Mouse (Mus musculus) megakaryocyte progenitor cell, adult 5-6 weeks (primary cell): Measurements from ENCODE around the gene Ralgapa1. TPM values are rescaled to one million over a fixed set of nuclear protein-coding genes. Genes with fewer than 3 reads are reported as not detected.

Source experiments
- ATAC-seq: replicated peaks from 2 replicates; pipeline ENCODE4 v1.8.0; 2016; ENCODE audit warnings: mild to moderate bottlenecking, moderate TSS enrichment, inconsistent platforms; ENCODE audit not compliant: poor library complexity
- total RNA-seq, 2 experiments: library from RNA; stranded (forward) in 1 of 2; stranded (reverse) in 1 of 2; fragments of 157-497, 149-512 nt in 1 of 2; fragments of 200-1000 nt in 1 of 2; gene quantifications; 2 replicates each; pipeline versions ENCODE4 v1.2.3 to v1.2.4; 2015 to 2017

The Ralgapa1 gene
- 47.6 and 64.8 TPM in 2 replicates for total RNA-seq (2015)
- total RNA-seq (2017): 29.3 and 36.7 TPM in 2 replicates

DNA sequence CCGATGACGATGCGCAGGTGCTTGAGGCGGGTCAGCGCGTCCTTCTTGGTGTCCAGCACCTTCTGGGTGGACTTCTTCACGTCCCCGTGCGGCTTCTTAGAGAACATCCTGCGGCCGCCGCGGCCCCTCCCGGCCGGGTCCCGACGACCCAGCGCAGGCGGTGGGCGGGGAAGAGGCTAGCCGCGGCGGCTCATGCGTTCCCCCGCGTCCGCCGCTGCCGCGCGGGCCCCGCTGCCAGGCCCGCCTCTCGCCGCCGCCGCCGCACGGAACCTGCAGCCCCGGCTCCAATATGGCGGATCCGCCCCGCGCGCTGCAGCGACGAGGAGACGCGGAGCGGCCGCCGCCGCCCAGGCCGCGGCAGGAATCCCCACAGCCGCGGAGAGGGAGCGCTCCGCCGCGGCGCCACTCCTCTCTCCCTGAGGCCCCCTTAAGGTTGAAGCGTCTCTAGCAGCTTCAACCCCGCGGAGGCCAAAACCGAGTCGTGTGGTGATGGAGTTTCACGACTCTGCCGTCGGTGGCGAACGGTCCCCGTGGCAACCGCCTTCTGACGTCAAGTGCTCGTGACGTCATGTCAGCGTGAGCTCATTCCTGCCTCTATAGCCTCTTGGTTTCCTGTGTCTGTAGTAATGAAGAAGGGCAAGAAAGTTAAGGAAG, at the start of gene Ralgapa1:
Gene Ralgapa1, minus strand, starts transcription at position 507 of the 654 bp plus-strand sequence.
- peak; percentile 81 for ATAC-seq

DNA sequence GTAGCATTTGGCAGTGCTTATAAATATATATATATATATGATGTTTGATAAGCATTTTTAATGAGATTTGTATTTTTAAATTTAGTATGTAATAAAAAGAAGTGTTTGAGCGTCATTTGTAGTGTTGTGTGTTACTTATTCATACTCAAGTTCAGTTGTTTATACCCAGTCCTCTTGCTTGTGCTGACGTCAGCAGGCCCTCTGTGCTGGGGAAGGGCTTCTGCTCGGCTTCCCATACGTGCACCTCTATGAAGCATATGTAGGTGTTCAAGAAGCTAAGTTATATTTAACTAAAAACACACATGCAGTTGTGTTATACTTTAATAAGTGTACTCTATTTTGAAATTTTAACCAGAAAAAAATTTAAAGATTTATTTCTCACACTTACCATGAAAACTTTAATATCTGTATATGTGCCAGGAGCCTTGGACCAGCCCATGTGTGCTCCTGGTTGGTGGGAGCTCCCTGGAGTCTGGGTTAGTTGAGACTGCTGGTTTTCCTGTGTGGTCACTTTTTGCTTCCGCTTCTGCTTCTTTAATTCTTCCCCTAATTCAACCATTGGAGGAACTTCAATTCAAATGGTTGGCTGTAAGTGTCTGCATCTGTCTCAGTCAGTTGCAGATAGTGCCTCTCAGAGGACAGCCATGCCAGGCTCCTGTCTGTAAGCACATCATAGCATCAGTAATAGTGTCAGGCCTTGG, 48.8 kb upstream of the Ralgapa1 start:
- peak; percentile 94 for ATAC-seq

DNA sequence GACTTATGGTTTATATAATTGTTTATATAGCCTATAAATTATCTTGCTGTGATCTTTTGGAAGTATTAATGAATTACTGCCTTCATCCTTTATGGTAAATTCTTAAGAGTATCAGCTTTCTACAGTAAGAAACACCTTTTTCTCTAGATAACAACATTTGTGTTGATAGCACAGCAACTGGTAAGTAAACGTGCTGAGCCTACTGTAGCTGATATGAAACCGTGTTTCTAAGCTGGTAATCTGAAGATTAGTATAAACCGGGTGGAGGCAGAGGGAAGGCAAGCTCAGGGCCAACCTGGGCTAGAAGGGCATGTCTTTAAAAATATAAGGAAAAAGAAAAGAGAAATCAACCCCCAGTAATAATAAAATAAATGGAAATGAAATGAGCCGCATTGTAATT, 46.8 kb upstream of the Ralgapa1 start:
- 0 out of 2 replicates have a peak, but pooled peaks have one; percentile 18 for ATAC-seq

DNA sequence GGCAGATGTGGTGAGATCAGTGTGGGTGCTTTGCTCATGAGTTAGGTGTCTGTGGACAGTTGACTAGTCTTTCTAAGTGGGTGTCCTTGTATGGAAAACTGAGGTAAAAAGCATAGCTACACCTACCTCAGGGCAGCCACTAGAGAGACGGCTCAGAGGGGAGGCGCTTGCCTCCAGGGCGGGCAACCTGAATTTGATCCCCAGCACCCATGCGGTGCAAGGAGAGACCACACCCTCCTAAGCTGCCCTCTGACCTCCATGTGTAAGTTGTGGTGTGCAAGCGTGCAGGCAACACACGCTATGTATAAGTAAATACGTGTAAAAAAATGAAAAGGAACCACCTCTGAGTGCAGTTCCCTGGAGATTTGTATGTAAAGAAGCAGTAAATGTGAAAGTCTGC, 39.7 kb upstream of the Ralgapa1 start:
- no peak for ATAC-seq

DNA sequence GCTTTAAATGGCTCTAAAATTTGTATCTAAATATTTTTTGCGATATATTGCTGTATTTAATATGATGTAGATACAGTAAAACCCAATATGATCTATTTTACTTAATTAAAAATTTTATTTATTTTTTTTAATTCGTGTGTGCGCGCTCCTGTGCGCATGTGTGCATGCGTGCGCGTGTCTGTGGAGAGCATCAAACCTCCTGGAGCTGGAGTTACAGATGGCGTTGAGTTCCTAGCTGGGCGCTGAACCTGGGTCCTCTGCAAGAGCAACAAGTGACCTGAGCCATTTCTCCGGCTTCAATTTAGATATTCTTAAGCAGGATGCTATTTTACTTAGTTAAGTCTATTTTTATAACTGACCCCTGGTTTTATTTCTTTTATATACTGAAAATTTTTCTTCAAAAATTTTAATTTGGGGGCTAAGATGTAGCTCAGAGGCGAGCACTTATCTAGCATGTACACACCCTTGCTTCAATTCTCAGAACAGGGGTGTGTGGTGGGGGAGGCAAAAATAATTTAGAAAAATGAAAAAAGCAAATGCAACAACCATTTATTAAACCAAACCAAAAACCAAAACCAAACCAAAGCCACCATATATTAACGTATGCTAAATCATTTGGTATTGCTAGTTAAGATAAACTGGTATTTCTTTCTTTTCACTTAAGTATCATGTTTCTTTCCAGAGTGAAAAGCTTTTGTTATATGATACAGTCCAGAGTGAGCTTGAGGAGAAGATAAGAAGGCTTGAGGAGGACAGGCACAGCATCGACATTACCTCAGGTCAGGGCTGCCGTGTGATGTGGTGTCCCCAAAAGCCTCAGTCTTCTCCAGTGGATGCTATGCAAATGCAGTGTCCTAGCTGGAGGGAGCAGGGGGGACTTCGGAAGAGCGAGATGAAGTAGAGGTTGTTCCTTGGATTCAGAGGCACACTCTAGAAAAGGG, 38.7 kb upstream of the Ralgapa1 start:
- 0 out of 2 replicates have a peak, but pooled peaks have one; percentile 34 for ATAC-seq

DNA sequence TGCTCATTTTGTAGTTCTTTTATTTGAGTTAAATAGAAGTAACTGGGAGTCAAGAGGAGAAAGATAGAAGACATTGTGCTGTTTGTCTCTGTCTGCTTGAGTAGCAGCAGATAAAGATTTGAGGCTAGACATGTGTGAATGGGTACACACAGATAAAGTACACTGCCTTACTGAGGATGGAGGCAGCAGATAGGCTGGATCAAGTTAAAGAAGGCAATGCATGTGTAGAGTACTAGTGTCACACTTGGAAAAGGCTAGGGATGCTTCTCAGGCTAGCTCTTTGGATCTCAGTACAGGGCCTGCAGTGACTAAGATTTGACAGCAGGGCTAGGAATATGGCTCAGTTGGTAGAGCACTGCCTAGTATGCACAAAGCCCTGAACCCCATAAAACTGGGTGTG, 29.7 kb upstream of the Ralgapa1 start:
- peak; percentile 82 for ATAC-seq

DNA sequence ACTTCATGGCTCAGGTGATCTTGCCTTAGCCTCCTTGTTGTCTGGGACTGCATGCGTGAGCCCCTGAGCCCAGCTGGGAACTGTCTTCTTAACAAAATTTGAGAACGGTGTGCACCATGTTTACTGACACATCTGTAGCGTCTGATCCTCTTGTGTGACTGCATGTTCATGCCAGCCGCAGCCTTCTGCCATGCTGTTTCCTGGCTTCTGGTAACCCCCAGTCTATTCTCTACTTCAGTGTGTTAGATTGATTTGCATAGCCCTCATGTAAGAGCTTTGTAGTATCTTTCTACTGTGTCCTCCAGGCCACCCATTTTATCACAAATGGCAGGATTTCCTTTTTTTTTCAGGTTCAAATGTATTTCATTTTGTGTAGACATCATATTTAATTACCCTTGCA, 26.9 kb upstream of the Ralgapa1 start:
- no peak for ATAC-seq

DNA sequence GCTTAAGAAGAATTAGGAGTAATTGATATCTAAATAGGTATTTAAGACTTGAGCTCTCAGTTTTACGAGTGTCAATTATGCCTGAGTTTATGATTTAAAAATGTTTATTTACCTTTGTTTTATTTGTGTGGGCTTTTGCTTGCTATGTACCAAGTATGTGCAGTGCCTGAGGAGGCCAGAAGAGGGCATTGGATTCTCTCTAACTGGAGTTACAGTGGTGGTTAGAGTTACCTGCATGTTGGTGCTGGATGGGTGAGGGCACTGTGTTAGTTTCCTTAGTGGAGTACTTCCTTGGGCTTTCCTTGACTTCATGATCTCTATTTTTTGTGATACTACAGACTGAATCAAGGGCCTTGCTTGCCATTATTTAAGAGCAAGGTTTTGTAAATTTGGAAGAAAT, 25.8 kb upstream of the Ralgapa1 start:
- peak; percentile 82 for ATAC-seq

DNA sequence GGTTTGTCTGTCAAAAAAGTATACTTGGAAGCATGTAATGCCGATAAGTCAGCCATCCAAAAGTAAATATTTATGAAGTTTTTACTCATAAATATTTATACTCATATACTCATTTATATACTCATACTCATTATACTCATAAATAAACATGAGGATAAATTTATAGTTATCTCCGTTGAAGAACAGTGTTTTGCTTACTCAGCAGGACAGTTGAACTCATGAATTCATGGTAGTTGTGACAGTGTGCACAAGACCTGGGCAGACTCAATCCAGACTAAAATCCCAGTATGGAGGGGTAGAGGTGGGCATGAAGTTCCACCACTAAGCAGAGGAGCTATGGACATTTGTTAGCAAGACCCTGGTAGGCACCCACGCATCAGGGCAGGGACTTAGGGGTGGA, 16.5 kb upstream of the Ralgapa1 start:
- ATAC-seq: no peak

DNA sequence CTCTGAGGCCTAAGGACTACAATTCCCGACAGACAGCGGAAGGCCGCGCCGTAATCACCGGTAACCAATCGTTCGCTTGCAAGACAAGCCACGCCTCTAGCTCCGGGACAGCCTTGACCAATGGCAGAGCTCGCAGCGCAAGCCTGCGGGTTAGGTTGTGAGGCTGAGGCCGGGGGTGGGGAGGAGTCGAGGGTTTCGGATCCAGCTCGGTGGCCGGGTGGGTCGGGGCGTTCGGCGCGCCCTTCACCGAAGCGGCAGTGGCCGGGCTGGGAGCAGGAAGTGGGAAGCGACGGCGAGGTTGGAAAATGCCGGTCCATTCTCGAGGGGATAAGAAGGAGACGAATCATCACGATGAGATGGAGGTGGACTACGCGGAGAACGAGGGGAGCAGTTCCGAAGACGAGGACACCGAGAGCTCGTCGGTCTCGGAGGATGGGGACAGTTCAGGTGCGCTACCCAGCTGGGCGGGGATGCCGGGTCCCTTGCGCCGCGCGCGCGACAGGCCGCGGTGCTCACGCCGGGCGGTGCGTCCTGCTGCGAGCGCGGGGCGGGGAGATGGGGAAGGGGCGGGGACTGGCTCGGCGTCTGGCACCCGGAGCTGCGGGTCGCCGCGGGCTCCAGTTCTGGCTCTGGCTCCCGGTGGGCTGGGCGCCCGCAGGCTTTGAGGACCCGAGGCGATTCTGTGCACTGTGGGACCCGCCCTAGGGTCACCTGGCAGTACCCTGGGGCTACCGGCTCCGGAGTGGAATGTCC, 15.4 kb upstream of the Ralgapa1 start, which contains the start of gene Brms1l:
Gene Brms1l, plus strand, starts transcription at position 126 of the 753 bp plus-strand sequence.
- ATAC-seq: peak; percentile 95

DNA sequence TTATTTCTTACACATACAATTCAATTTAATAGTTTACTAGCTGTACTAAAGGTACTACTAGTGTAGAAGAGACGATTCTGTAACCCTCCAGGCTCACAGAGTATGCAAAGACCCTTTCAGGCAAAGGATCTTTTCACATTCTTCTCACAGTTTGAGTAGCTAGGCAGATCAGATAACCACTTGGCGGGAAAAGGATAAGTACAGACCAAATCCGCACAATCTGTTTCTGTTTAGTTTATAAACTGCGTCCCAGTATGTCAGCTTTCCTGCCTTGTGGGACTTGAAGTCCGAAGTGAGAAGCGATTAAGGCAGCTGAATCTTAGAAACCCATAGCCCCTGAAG, 14.9 kb upstream of the Ralgapa1 start:
- ATAC-seq: no peak

DNA sequence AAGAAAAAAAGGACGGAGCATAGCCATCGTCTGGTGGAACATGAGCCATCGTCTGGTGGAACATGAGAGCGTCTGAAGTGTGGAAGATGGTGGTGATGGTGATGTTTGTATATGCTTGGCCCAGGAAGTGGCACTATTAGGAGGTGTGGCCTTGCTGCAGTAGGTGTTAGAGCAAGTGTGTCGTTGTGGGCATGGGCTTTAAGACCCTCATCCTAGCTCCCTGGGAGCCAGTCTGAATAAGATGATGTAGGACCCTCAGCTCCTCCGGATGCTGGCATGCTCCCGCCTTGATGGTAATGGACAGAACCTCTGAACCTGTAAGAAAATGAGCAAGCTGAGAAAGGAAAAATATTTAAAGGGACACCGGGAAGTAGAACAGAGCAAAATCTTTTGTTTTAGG, 13.9 kb upstream of the Ralgapa1 start:
- no peak for ATAC-seq

DNA sequence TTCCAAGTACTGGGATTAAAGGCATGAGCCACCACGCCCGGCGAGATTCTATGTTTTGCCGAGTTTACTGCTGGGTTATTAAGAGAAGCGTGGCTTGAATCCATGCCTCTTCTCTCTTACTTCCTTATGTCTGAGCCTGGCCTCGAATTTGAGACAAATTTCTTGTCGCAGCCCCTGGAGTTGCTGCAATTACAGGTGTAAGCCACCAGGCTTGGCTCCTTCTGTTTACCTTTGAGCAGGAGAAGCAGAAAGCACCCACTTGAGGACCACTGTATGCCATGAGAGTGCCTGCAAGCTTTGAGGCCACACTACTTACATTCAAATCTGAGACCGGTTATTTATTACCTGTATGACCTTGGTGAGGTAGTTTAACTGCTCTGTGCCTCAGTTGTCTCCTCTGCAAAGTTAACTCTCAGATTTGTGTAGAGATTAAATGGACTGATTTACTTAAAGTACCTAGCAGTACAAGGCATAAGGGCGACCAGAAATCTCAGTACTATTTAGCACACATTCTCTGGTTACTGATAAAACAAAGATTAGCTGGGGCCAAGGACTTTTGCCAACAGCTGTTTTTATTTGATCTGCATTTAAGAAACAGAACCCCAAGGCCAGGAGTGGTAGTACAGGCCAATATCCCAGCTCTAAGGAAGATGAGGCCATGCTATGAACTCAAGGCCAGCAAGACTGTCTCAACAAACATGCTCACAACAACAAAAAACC, 13.1 kb upstream of the Ralgapa1 start:
- ATAC-seq: no peak

DNA sequence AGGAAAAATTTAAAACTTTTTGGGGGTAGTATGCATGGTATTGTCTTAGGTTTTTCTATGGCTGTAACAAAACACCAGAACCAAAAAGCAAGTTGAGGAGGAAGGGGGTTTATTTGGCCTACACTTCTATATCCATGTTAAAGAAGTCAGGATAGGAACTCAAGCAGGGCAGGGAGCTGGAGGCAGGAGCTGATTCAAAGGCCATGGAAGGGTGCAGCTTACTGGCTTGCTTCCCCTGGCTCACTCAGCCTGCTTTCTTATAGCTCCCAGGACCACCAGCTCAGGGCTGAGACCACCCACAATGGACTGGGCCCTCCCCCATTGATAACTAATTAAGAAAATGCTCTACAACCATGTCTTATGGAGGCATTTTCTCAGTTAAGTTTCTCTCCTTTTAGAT, 12.0 kb upstream of the Ralgapa1 start:
- ATAC-seq: no peak

DNA sequence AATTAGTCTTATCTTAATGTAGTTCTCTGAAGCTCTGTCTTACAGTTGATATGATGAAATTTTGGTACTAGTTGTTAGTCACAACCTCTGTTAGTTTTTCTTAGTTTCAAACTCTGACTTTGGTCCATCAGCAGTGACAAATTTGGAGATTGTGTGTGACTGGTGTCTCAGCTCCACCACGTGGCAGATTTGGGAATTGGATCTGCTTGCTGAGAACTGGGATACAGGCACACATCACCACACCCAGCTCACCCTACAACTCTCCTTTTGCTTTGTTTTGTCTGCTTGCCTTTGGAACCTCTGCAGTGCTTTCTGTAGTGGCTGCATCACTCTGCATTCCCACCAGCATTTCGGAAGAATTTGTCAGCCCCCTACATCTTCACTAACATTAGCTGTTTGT, 10.1 kb upstream of the Ralgapa1 start:
- peak; percentile 76 for ATAC-seq

DNA sequence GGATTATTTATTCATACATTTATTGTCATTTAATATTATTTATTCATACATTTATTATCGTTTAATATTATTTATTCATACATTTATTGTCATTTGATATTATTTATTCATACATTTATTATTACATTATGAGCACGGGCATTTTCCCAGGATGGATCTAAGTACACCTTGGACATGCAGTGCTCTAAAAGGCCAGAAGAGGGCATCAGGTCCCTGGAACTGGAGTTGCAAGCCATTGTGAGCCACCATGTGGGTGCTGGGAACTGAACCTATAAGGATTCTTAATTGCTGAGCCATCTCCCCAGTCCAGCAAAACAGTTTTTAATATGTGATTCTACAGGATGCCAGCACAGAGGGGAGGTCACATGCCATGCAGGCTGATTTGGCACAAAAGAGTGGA, 4.6 kb upstream of the Ralgapa1 start:
- ATAC-seq: no peak

DNA sequence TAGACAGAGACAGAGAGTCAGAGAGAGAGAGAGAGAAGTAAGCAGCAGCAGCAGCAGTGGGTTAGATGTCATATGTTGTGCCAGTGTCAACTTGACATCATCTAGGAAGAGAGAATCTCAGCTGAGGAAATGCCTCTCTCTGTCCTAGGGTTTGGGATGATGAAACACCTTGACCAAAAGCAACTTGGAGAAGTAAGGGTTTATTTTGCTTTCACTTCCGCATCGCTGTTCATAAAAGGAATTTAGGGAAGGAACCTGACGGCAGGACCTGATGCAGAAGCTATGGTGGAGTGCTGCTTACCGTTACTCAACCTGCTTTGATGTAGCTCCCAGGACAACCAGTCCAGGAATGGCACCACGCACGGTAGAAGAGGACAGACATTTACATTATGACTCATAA, 3.1 kb upstream of the Ralgapa1 start:
- ATAC-seq: peak; percentile 63

DNA sequence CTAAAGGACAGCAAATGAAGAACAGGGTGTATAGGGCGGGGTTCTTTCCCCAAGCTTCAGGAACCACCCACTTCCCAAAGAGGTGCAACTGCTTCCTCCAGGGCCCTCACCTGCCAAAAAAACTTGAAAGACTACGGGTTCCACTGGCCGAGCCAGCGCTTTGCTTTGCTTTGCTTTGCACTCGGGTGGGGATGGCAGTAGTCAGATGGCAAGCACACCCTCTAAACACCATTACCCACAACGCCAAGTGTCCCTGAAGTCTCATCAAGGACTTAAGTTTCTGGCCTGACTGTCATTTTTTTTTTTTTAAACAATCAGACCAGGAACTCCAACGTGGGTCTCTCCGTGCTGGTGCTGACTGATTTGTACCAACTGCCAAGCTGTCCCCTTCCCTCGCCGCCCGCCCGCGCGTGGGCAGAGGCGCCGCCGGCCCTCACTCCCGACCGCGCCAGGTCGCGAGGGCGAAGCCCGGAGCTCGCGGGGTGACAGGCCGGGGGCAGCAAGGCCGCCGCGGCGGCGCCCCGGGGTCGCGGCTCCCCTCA, 777 bp downstream of the Ralgapa1 start:
- peak; percentile 21 for ATAC-seq

DNA sequence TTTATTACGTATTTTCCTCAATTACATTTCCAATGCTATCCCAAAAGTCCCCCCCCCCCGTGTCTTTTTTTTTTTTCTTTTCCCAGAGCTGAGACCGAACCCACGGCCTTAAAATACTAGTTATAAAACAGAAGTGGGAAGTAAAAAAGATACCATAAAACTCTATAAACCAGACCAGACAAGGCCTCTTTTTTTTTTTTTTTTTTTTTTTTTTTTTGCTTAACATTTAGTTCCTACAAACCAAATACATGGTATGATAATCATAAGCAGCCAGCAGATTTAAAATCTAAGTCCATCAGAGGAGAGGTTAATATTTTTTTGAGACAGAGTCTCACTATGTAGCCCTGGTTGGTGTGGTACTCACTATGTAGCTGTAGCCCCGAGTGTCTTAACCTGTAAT, 4.5 kb downstream of the Ralgapa1 start:
- no peak for ATAC-seq

DNA sequence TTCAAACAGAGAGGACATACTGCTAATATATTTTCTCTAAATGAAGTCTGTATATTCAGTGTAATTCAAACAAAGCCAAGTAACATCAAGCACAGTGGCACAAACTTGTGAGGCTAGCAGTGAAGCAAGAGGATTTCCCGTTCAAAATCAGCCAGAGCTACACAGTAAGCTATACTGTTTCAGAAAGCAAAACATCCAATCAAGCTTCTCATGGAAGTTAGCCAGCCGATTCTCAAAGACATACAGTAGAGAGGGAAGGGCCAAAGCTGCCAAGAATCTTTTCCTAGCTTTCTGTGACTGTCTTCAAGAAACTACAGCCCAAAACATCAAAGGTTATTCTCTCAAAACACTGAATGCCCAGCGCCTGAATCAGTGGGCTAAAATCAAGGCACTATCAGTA, 15.9 kb downstream of the Ralgapa1 start:
- no peak for ATAC-seq
